Mouse (Mus musculus) megakaryocyte, embryonic 14.5 days (primary cell): ENCODE measurements around the gene Dnajc5.

Experiments used
- FLI1 ChIP-seq: IDR thresholded peaks from 2 replicates; pipeline ENCODE4 v1.6.1; 2012; ENCODE audit warnings: low read length, inconsistent platforms, mixed read lengths
- GATA1 ChIP-seq: IDR thresholded peaks from 3 replicates; pipeline ENCODE4 v1.6.1; 2012; ENCODE audit warnings: mixed read lengths, low read length, inconsistent platforms, borderline replicate concordance

DNA sequence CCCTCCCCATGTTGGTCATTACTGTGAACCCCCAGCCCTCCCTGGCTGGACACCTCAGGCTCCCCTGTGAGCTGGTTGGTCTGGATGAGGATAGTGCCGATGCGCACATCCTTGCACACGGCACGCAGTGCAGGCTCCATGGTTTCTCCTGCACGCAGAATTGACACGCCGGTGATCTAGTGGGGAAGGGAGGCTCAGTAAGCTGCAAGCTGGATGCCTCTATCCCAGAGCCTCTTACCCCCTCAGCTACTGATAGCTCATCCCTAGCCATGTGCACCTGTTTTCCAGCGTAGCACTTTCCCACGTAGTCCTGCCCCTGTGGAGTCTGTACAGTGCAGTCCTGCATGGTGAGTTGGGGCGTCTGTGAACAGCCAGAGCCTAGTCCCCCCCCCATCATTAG is 49.6 kb downstream of the Dnajc5 start:
- TF ChIP-seq GATA1 (no peak), FLI1 (no peak)
